Mouse (Mus musculus): ENCODE data around the gene Urb1.

- TF ChIP-seq POLR2A (IDR thresholded peaks at IDR 0.05; ENCODE audit: low read depth, low read length) (no peak), CTCF (IDR thresholded peaks at IDR 0.05; ENCODE audit: extremely low read depth, insufficient read depth, insufficient read length, insufficient replicate concordance) (no peak)
Measured at GRCm38 (mm10) chr16:90794708-90795107, 15.5 kb downstream of the Urb1 start.
